Mouse (Mus musculus): ENCODE measurements around the gene Ercc2. TPM values are rescaled to one million over a fixed set of nuclear protein-coding genes. Genes with fewer than 3 reads are reported as not detected.

Gene Ercc2
- total RNA-seq (2023): 10 to 100 TPM; 75.2 to 85.1 TPM

DNA sequence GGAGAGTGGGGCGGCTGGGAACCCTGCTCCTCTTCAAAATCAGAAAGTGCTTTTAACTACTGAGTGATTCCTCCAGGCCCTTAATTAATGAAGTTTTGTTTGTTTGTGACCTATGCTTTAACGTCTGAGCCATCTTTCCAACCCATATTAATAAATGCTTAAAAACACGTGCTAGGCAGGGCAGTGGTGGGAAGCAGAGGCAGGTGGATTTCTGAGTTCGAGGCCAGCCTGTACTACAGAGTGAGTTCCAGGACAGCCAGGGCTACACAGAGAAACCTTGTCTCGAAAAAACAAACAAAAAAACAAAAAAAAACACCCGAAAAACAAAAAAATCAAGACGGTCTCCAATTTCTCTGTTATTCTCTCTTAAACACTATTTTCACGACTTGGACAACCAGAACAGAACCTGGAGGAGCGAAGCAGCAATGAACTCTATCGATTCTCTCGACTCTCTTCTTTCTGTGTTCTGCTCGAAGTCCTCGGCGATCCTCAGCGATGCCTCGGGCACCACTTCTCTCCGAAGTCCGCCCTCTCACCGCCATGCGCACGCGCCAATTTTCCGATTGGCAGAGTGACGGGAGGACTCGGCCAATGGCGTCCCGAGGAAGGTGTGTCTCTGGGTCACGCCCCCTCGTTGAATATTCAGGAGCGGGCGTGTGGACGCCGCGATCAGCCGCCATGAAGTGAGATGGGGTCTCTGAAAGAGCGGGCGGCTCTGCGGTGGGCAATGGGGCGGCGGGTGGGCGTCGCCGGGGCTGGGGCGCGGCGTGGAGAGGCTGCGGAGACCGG lies at the start of gene Ercc2:
TSS of gene Ercc2 (plus strand) at position 634 of the 789 bp plus-strand sequence.

DNA sequence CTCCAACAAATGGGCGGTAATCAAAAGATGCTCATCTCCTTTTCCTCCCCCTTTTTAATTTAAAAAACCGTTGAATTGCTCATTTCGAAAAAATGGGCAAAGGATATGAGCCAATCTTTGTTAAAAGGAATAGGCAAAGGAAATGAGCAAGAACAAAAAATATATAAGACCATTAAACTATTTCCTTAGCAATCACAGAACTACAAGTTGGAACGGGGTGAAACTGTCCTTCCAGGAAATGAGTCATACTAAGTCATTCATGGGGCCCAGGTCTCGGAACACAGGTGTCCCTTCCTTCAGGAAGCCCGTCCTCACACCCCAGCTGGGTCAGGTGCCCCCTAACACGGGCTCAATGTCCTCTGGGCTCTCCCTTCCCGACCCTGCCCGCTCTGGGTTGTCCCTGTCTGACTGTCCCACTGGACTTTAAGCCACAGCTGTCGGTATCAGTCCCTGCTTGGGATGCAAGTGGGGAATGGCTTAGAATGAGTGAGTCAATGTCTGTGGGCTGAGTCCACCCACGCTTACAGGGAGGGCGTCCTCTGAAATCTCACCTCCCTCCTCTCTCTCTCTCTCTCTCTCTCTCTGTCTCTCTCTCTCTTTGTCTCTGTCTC lies 37.5 kb upstream of the Ercc2 start, which contains the start of gene Ercc1:
TSS of gene Ercc1 (plus strand) at position 542 of the 611 bp plus-strand sequence.

DNA sequence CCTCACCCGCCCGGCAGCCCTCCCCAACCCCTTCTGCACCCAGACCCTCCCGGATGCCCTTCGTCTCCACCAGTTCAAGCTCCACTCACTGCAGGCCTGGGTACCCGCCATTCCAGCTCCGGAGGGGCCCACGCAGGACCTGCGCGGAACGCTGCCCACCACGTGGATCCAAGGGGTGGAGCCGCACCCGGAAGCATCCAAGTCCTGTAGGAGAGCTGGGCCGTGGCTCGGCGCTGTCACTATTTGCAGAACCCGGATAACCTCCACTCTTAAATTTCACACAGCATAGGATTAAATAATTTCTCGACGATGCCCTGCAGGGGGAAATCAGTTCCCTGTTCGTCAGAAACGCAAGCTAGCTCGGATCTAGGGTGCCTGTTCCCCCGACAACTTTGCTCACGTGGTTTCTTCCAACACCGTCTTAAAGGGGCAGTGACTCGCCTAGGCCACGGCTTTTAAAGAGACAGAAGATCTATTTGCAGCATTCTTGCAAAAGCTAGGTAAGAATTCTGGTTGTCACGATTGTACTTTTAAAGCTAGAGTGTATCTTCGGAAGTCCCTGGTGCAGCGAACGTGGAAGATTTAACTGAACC lies 22.4 kb upstream of the Ercc2 start, which contains the start of the genes Cd3eap and Ppp1r13l:
TSS of gene Cd3eap (minus strand) at position 185 of the 593 bp plus-strand sequence.
TSS of gene Ppp1r13l (plus strand) at position 451 of the 593 bp plus-strand sequence.

DNA sequence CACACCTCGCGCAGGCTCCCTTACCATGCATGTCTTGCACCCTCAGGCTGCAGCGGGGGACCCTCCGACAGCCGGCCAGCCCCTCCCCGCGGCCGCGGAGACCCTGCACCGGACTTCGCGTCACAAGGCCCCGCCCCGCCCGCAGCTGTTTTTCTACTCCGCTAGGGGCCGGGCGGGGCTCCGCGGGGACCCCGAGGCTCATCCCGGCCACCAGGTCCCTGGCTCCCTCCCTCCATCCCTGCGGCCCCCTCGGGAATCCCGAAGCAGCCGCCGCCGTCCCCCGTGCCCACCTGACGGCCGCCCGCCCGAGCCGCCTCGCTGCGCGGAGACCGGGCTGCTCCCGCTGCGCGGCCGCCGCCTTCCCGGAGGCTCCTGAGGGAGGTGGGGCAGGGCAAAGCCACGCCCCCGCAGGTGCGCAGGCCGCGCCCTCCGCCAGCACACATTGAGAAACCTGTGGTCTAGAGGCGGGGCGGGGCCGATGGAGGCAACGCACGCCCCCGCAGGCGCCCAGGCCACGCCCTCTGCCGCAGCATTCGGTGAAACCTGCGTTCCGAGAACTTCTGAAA lies 22.0 kb downstream of the Ercc2 start, which contains the start of gene Klc3:
TSS of gene Klc3 (minus strand) at position 374 of the 566 bp plus-strand sequence.

DNA sequence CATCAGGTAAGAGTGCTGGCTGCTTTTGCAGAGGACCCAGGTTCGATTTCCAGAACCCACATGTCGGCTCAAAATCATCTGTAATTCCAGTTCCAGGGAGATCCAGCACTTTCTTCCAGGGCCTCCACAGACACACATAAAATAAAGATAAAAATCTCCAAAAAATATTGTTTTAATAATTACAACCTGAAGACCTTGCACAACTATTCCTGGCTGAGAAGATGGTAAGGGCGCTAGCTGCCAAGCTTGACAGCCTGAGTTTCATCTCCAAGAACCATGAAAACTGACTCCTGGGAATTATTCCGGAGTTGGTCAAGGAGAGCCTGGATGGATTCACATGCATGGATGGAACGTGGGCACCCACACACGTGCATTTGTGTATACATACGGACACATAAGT lies 22.7 kb downstream of the Ercc2 start, which contains the start of gene Ckm:
TSS of gene Ckm (plus strand) at position 301 of the 400 bp plus-strand sequence.

Other genes with a start within 250 kb of the Ercc2 start
- 10 to 100 TPM; 11.9 to 14.8 TPM for gene Qpctl, start 232.7 kb upstream of the Ercc2 start, total RNA-seq (2023)
- 10 to 100 TPM; 91.4 to 93.7 TPM for gene Snrpd2, start 232.3 kb upstream of the Ercc2 start, total RNA-seq (2023)
- gene Gipr, start 215.9 kb upstream of the Ercc2 start, total RNA-seq (2023): not detected
- 10 to 100 TPM; 15.3 to 17.8 TPM for gene Eml2, start 205.6 kb upstream of the Ercc2 start, total RNA-seq (2023)
- not detected for gene Gpr4, start 169.5 kb upstream of the Ercc2 start, total RNA-seq (2023)
- gene Opa3, start 153.7 kb upstream of the Ercc2 start, total RNA-seq (2023): 10 to 100 TPM; 45.0 to 46.4 TPM
- 100 to 1,000 TPM; 335 to 340 TPM for gene Vasp, start 110.2 kb upstream of the Ercc2 start, total RNA-seq (2023)
- 1 to 10 TPM in 1 of 2 experiments, under 1 TPM in 1; 0.44 to 1.2 TPM for gene Ppm1n, start 101.9 kb upstream of the Ercc2 start, total RNA-seq (2023)
- gene Rtn2, start 99.4 kb upstream of the Ercc2 start, total RNA-seq (2023): not detected
- gene Fosb, start 72.0 kb upstream of the Ercc2 start, total RNA-seq (2023): 100 to 1,000 TPM in 1 of 2 experiments, 10 to 100 TPM in 1; 90.5 to 127 TPM
- 10 to 100 TPM; 66.3 to 78.5 TPM for gene Ercc1, start 37.2 kb upstream of the Ercc2 start, total RNA-seq (2023)
- gene Cd3eap, start 22.5 kb upstream of the Ercc2 start, total RNA-seq (2023): 10 to 100 TPM; 13.1 to 14.6 TPM
- gene Ppp1r13l, start 22.3 kb upstream of the Ercc2 start, total RNA-seq (2023): 1 to 10 TPM; 1.1 to 1.6 TPM
- gene Klc3, start 22.1 kb downstream of the Ercc2 start, total RNA-seq (2023): 1 to 10 TPM; 3.0 to 4.6 TPM
- not detected for gene Ckm, start 22.8 kb downstream of the Ercc2 start, total RNA-seq (2023)
- 10 to 100 TPM; 25.0 to 29.2 TPM for gene Mark4, start 76.8 kb downstream of the Ercc2 start, total RNA-seq (2023)
- not detected for gene Exoc3l2, start 81.3 kb downstream of the Ercc2 start, total RNA-seq (2023)
- 1 to 10 TPM; 4.8 to 5.1 TPM for gene Bloc1s3, start 126.4 kb downstream of the Ercc2 start, total RNA-seq (2023)
- 10 to 100 TPM; 19.2 to 22.3 TPM for gene Trappc6a, start 126.4 kb downstream of the Ercc2 start, total RNA-seq (2023)
- gene Nkpd1, start 135.8 kb downstream of the Ercc2 start, total RNA-seq (2023): under 1 TPM in 1 of 2 experiments, not detected in 1; 0.38 TPM
- 10 to 100 TPM; 54.3 to 60.4 TPM for gene Ppp1r37, start 181.1 kb downstream of the Ercc2 start, total RNA-seq (2023)
- gene Zfp296, start 195.3 kb downstream of the Ercc2 start, total RNA-seq (2023): 1 to 10 TPM; 2.5 TPM
- gene Gemin7, start 195.6 kb downstream of the Ercc2 start, total RNA-seq (2023): 10 to 100 TPM; 50.9 to 57.8 TPM
- 10 to 100 TPM; 85.5 to 85.6 TPM for gene Clasrp, start 222.5 kb downstream of the Ercc2 start, total RNA-seq (2023)
- gene Relb, start 247.4 kb downstream of the Ercc2 start, total RNA-seq (2023): 10 to 100 TPM; 50.3 to 55.7 TPM

All from T-cell, adult 66 days (primary cell).